Mouse (Mus musculus) C2C12 (cell line): ENCODE data around the gene Retreg1.

ENCODE experiments used
- CTCF ChIP-seq: IDR thresholded peaks from one replicate; pipeline ENCODE4 v1.5.1; 2011; ENCODE audit not compliant: control insufficient read depth, insufficient read depth, insufficient read length
- MAX ChIP-seq: IDR thresholded peaks from one replicate; pipeline ENCODE4 v1.6.1; 2011; ENCODE audit warnings: mild to moderate bottlenecking, control low read depth
- MYOD1 ChIP-seq: IDR thresholded peaks from one replicate; pipeline ENCODE4 v1.6.1; 2011; ENCODE audit warnings: low read depth; ENCODE audit not compliant: control insufficient read depth, insufficient read length
- MYOG ChIP-seq: IDR thresholded peaks from one replicate; pipeline ENCODE4 v1.6.1; 2011; ENCODE audit not compliant: control insufficient read depth, insufficient read length; ENCODE audit errors: extremely low read depth
- USF1 ChIP-seq: IDR thresholded peaks from one replicate; pipeline ENCODE4 v1.6.1; 2011; ENCODE audit warnings: low read depth, mild to moderate bottlenecking, control low read depth, moderate library complexity

- TF ChIP-seq CTCF (peak; percentile 75), MAX (no peak), USF1 (no peak), MYOG (no peak), MYOD1 (no peak)
Measured at GRCm38 (mm10) chr15:25900540-25900939, 57.6 kb downstream of the Retreg1 start.
